ENCODE assay signal across 9 mouse cellular contexts in the genomic region with DNA sequence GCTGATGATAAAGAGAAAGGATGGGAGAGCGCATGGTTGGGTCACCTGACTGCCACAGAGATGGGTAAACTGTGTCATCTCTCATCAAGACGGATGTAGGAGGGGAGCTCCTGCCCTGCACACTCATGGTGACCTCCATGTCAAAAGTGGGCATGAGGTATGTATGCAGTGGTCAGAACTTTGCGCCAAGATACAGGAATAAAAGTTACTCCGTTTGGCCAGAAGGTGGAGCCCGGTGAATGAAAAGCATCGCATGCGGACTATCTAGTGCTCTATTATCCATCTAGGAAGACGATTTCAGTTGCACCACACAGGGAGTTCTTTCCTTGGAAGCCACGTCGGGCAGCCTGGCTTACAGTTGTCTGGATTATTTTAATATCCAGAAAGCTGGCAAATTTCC. TPM values are rescaled to one million over a fixed set of nuclear protein-coding genes. Genes with fewer than 3 reads are reported as not detected.
A peak's percentile ranks its signal among the peaks of the same experiment; 100 is the strongest.
DNase-seq lines count a peak whose midpoint lies in the region; ATAC-seq and TF ChIP-seq lines count a peak whose summit lies in the region.
"Had no signal": no experiment of that assay in that cellular context is flagged by ENCODE, and none has a peak within 500 bp of the region (broad histone marks: within the 10 kb centered on the region; RNA-seq: fewer than 3 reads in every experiment).

No protein-coding gene starts in this region.

- peak; percentile 68 for TF ChIP-seq CTCF in heart, postnatal 0 days (IDR thresholded peaks at IDR 0.05; ENCODE audit: low read depth)

- 7% methylated on average over 10 of the region's 10 CpGs for WGBS in heart, postnatal 0 days
- WGBS in heart, embryonic 12.5 days, result 8% methylated on average over 10 of the region's 10 CpGs

- ATAC-seq in heart, postnatal 0 days (ENCODE audit: insufficient read depth, low read depth), result peak; percentile 24; the same call in 1 of the 2 replicates
- ATAC-seq in heart, embryonic 12.5 days (ENCODE audit: insufficient number of reproducible peaks, low FRiP score), result no peak
- peak; percentile 27 to 42; a peak in 1 of 4 replicates for ATAC-seq in hematopoietic stem cell, adult 5-6 weeks (replicated peaks in 1 of 2; ENCODE audit: insufficient read depth in 1 of 2, low FRiP score in 2 of 2, low TSS enrichment in 1 of 2, low read depth in 1 of 2, poor library complexity in 2 of 2, severe bottlenecking in 2 of 2)
- peak; percentile 57; the same call in 1 of the 2 replicates for ATAC-seq in megakaryocyte-erythroid progenitor cell, adult 5-6 weeks (replicated peaks; ENCODE audit: low FRiP score, low TSS enrichment, poor library complexity, severe bottlenecking)

- H3K4me3 ChIP-seq in heart, postnatal 0 days (ENCODE audit: low read depth, low read length), result no peak overlapping the region
- H3K4me3 ChIP-seq in heart, embryonic 12.5 days, result no peak overlapping the region
- H3K4me3 ChIP-seq in ES-E14 (ENCODE audit: insufficient read depth in 1 of 2, low read depth in 1 of 2, low read length in 2 of 2, poor library complexity in 1 of 2, severe bottlenecking in 1 of 2), result no peak overlapping the region
- H3K4me3 ChIP-seq: liver, embryonic 13.5 days had no signal

- no peak overlapping the region for H3K27ac ChIP-seq in heart, postnatal 0 days (ENCODE audit: low read depth)
- H3K27ac ChIP-seq in heart, embryonic 12.5 days (ENCODE audit: poor library complexity, severe bottlenecking), result no peak overlapping the region
- no peak overlapping the region for H3K27ac ChIP-seq in ES-E14 (ENCODE audit: insufficient read depth, low read depth, low read length, poor library complexity, severe bottlenecking)
- H3K27ac ChIP-seq: liver, embryonic 13.5 days had no signal

- H3K9ac ChIP-seq in heart, postnatal 0 days (replicated peaks; ENCODE audit: low read depth, low read length), result no peak overlapping the region
- H3K9ac ChIP-seq in heart, embryonic 12.5 days, result no peak overlapping the region
- no peak overlapping the region for H3K9ac ChIP-seq in ES-E14 (ENCODE audit: insufficient read depth, low read depth, low read length, poor library complexity, severe bottlenecking)
- H3K9ac ChIP-seq: liver, embryonic 13.5 days had no signal

- H3K4me1 ChIP-seq in heart, postnatal 0 days (ENCODE audit: control insufficient read depth, insufficient read depth), result no peaks in the 10 kb centered on the region
- H3K4me1 ChIP-seq in heart, embryonic 12.5 days (replicated peaks), result no peaks in the 10 kb centered on the region
- H3K4me1 ChIP-seq in ES-E14 (ENCODE audit: control insufficient read depth in 2 of 2, insufficient read depth in 2 of 2, low read length in 2 of 2, poor library complexity in 1 of 2), result no peaks in the 10 kb centered on the region
- H3K4me1 ChIP-seq: liver, embryonic 13.5 days had no signal

- no peak overlapping the region for H3K4me2 ChIP-seq in heart, postnatal 0 days (ENCODE audit: low read depth, low read length)
- no peak overlapping the region for H3K4me2 ChIP-seq in heart, embryonic 12.5 days
- H3K4me2 ChIP-seq: liver, embryonic 13.5 days had no signal

- in situ Hi-C loops in ES-E14 (cut with MboI; ENCODE audit: low sequenced_read_pairs in 2 of 2, unreplicated experiment in 2 of 2), result loop anchor here in 1 of 2 experiments (10.0 kb wide), 1 partner anchor 59 kb away; no protein-coding TSS in a partner anchor

- no peak for TF ChIP-seq EP300 in heart, postnatal 0 days (IDR thresholded peaks at IDR 0.05; ENCODE audit: low read depth)

- no peaks in the 10 kb centered on the region for H3K36me3 ChIP-seq in heart, postnatal 0 days (replicated peaks; ENCODE audit: control insufficient read depth, insufficient read depth, low read length)
- H3K36me3 ChIP-seq in heart, embryonic 12.5 days, result no peaks in the 10 kb centered on the region
- H3K36me3 ChIP-seq in ES-E14 (ENCODE audit: control insufficient read depth, insufficient read depth, low read length, poor library complexity, severe bottlenecking), result no peaks in the 10 kb centered on the region
- H3K36me3 ChIP-seq in splenic B cell, adult 2 months (ENCODE audit: control insufficient read depth, insufficient read depth, low read length, poor library complexity, severe bottlenecking), result no peaks in the 10 kb centered on the region
- H3K36me3 ChIP-seq: liver, embryonic 13.5 days had no signal

- H3K27me3 ChIP-seq in heart, postnatal 0 days (ENCODE audit: control insufficient read depth, insufficient read depth, low read length), result no peaks in the 10 kb centered on the region
- no peaks in the 10 kb centered on the region; the same call in 1 of the 2 replicates for H3K27me3 ChIP-seq in heart, embryonic 12.5 days (replicated peaks)
- no peaks in the 10 kb centered on the region for H3K27me3 ChIP-seq in splenic B cell, adult 2 months (ENCODE audit: control insufficient read depth, insufficient read depth, low read length, poor library complexity, severe bottlenecking)
- H3K27me3 ChIP-seq: liver, embryonic 13.5 days had no signal

- H3K9me3 ChIP-seq in heart, postnatal 0 days (replicated peaks; ENCODE audit: control insufficient read depth, low read length), result no peaks in the 10 kb centered on the region
- H3K9me3 ChIP-seq in heart, embryonic 12.5 days (replicated peaks), result no peaks in the 10 kb centered on the region
- H3K9me3 ChIP-seq in ES-E14 (ENCODE audit: control insufficient read depth, insufficient read depth, low read depth, low read length), result no peaks in the 10 kb centered on the region
- H3K9me3 ChIP-seq: liver, embryonic 13.5 days had no signal

- DNase-seq in heart, postnatal 0 days (ENCODE audit: low spot score), result peak; percentile 24
- DNase-seq in ES-E14 (ENCODE audit: low read depth, low spot score), result peak; percentile 62
- peak; percentile 73 to 76 for DNase-seq in cerebellum, postnatal 10 days
- peak; percentile 12 to 18 for DNase-seq in layer of hippocampus, postnatal 36 days
- peak; percentile 40 for DNase-seq in splenic B cell, adult 2 months (ENCODE audit: low read depth, low spot score)
- DNase-seq: liver, embryonic 13.5 days had no signal

TF ChIP-seq in ES-E14, 5 proteins besides CTCF, POLR2A, EP300 and RAD21:
- no peak for TF ChIP-seq MAFK (IDR thresholded peaks at IDR 0.05; ENCODE audit: insufficient read depth, low read depth, low read length)
- TF ChIP-seq HCFC1 (IDR thresholded peaks at IDR 0.05; ENCODE audit: borderline replicate concordance, insufficient read depth, low read length), result no peak
- TF ChIP-seq CHD2 (IDR thresholded peaks at IDR 0.05; ENCODE audit: low read depth, low read length), result no peak
- TF ChIP-seq ZC3H11A (IDR thresholded peaks at IDR 0.05; ENCODE audit: borderline replicate concordance, low read depth, low read length), result peak; percentile 72
- TF ChIP-seq ZNF384 (IDR thresholded peaks at IDR 0.05; ENCODE audit: low read depth, low read length), result no peak

RNA-seq across cellular contexts. Expression of a gene that starts 22.0 kb away (rescaled TPM):
- total RNA-seq in heart, postnatal 0 days (2014; rRNA removed; ENCODE audit: low replicate concordance), result 2.4 TPM in 1 of 2 replicates, not detected in the other
- polyA plus RNA-seq in heart, postnatal 0 days (2015; fragmentation: Nextera tagmentation; extraction: Ambion mirVana), result 0.07 TPM in 1 of 2 replicates, not detected in the other
- 0.15 TPM in 1 of 2 replicates, not detected in the other for polyA plus RNA-seq in heart, embryonic 12.5 days (2016; fragmentation: Nextera tagmentation; extraction: Ambion mirVana)
- 1.2 and 2.5 TPM in 2 replicates for total RNA-seq in ES-E14 (2012; rRNA removed)
- total RNA-seq in hematopoietic stem cell, adult 5-6 weeks (2017), result 4.5 and 5.4 TPM in 2 replicates
- not detected for total RNA-seq in layer of hippocampus, postnatal 36 days (2021)
- total RNA-seq in megakaryocyte-erythroid progenitor cell, adult 5-6 weeks (2014; fragmentation: Nextera tagmentation), result 1.6 and 5.5 TPM in 2 replicates
- 1.3 and 1.7 TPM in 2 replicates for total RNA-seq in megakaryocyte-erythroid progenitor cell, adult 5-6 weeks (2017)

RNA-seq across cellular contexts. Expression of a gene that starts 52.8 kb away (rescaled TPM):
- 27.3 and 40.2 TPM in 2 replicates for total RNA-seq in heart, postnatal 0 days (2014; rRNA removed; ENCODE audit: low replicate concordance)
- polyA plus RNA-seq in heart, postnatal 0 days (2015; fragmentation: Nextera tagmentation; extraction: Ambion mirVana), result 7.5 and 8.5 TPM in 2 replicates
- polyA plus RNA-seq in heart, embryonic 12.5 days (2016; fragmentation: Nextera tagmentation; extraction: Ambion mirVana), result 23.1 and 24.4 TPM in 2 replicates
- 72.3 and 98.1 TPM in 2 replicates for total RNA-seq in ES-E14 (2012; rRNA removed)
- total RNA-seq in hematopoietic stem cell, adult 5-6 weeks (2017), result 37.9 and 50.4 TPM in 2 replicates
- 10 to 100 TPM; 61.7 to 70.3 TPM for total RNA-seq in layer of hippocampus, postnatal 36 days (2021)
- total RNA-seq in megakaryocyte-erythroid progenitor cell, adult 5-6 weeks (2014; fragmentation: Nextera tagmentation), result 56.7 and 63.6 TPM in 2 replicates
- total RNA-seq in megakaryocyte-erythroid progenitor cell, adult 5-6 weeks (2017), result 32.7 and 51.7 TPM in 2 replicates

Comparison
In these comparisons a context has a peak if more than half of its experiments do, and no peak if none do; other contexts are left out.
1. DNase-seq: peak in every context shown above with its lines; median percentile 74 in cerebellum, postnatal 10 days; 62 in ES-E14; 40 in splenic B cell, adult 2 months; 24 in heart, postnatal 0 days; 15 in layer of hippocampus, postnatal 36 days.